Mouse (Mus musculus) G1E (cell line): ENCODE data around the gene Zfp598.

Source experiments
- CTCF ChIP-seq: IDR thresholded peaks from 2 replicates; pipeline ENCODE4 v1.5.1; 2012; ENCODE audit warnings: low read depth, low read length, inconsistent platforms, mixed read lengths
- GATA1 ChIP-seq: IDR thresholded peaks from 2 replicates; pipeline ENCODE4 v1.6.1; 2012; ENCODE audit warnings: borderline replicate concordance, low read length, inconsistent platforms, mixed read lengths
- GATA2 ChIP-seq: IDR thresholded peaks from 2 replicates; pipeline ENCODE4 v1.6.1; 2012; ENCODE audit warnings: low read depth, low read length, inconsistent platforms, borderline replicate concordance
- POLR2AphosphoS5 ChIP-seq: IDR thresholded peaks from 2 replicates; pipeline ENCODE4 v1.6.1; 2012; ENCODE audit warnings: low read depth, low read length, inconsistent platforms; ENCODE audit not compliant: insufficient replicate concordance
- TAL1 ChIP-seq: conservative IDR thresholded peaks from 2 replicates; pipeline ENCODE4 v1.6.1; 2012; ENCODE audit warnings: low read depth, low read length, inconsistent platforms, mixed read lengths

- no peak for TF ChIP-seq CTCF
- TF ChIP-seq TAL1, result no peak
- TF ChIP-seq GATA1, result no peak
- TF ChIP-seq GATA2, result no peak
- no peak for TF ChIP-seq POLR2AphosphoS5
These were observed 36.6 kb upstream of the Zfp598 start for GRCm38 (mm10) chr17:24632813-24633449.
